Mouse (Mus musculus): ENCODE data around the gene Olfr157.

Gene Olfr157

DNA sequence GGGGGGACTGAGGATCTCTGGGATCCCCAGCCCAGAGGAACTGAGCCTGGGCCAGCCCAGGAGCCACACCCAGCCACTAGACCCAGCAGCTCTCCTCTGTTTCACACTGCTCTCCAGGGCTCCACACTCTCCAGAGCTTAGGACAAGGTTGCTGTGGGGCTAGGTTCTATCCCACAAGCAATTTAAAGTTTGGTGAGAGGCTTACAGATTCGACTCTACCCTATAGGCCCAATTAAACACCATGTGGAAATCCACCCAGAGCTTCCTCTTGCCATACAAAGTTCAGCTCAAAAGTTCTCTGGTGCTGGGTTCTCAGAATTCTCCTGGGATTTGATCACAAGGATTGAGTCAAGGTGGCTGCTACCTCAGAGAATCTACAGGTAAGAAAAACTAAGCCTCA, at the start of gene Olfr157:
Gene Olfr157 (minus strand): TSS at position 101 of the 400 bp plus-strand sequence.
- DNase-seq (ENCODE audit: low read depth, low spot score), result no peak

DNA sequence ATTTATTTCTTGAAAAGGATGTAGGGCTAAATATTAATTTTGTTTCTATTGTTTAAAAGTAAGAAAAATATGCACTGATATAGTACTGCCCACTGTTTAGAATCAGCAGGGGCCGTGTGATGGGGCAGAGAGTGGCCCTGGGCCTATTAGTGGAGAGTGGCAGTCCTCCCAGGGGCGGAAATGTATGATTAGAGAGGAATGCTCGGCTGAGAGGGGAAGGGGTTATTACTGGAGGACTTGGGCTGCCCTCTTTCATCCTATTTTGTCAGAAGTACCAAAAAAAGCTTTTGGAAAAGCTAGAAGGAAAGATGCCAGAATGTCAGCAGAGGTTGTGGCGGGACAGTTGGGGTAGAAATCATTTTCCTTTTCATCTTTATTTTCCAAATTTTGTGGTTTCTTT, 44.2 kb upstream of the Olfr157 start:
- no peak for DNase-seq (ENCODE audit: low read depth, low spot score)

GRCm38 (mm10) chr4:43879566-43879965, 39.6 kb upstream of the Olfr157 start:
- DNase-seq (ENCODE audit: low read depth, low spot score), result no peak

DNA sequence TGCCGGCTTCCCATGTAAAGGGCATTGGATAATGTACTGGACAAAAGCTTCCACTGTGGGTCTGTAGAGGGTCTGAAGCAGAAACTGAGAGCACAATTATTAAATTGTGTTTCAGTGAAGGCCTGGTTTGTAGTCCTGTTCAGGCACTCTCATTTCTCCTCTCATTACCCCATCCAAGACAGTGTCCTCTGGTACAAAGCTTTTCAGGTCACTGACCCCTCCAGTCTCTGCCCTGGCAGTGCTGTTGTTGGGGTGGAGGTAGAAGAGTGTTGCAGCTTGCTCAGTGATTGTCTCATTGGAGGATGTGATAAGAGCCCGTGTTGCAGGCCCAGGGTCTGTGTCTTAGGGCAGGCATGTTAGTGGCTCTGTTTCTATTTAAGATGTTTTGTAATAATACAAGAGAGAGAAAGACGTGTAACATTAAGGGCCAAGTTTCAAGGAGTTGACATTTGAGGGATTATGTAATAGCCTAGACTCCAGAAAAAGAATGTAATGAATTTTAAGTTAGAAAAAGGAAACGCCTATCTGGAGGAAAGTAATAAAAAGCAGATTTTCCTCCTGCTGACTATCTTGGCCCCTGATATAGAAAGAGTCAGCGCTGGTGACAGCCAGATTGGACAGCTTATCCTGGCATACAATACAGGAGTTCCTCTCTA, 38.2 kb upstream of the Olfr157 start:
- DNase-seq (ENCODE audit: low read depth, low spot score), result peak; percentile 50

DNA sequence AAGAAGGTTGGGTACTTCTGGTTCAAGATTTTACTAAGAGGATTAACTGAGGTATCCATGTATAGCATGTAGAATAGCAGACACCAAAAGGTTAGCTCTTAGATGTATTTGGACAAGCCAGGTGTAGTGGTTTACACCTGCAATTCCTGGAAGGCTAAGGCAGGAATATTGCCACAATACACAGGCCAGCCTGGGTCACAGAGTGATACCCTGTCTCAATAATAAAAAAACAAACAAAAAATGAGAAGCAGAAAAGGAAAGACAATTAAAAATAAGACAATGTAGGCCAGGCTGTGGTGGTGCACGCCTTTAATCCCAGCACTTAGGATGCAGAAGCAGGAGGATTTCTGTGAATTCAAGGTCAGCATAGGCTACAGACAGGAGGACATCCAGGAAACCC, 37.2 kb upstream of the Olfr157 start:
- no peak for DNase-seq (ENCODE audit: low read depth, low spot score)

DNA sequence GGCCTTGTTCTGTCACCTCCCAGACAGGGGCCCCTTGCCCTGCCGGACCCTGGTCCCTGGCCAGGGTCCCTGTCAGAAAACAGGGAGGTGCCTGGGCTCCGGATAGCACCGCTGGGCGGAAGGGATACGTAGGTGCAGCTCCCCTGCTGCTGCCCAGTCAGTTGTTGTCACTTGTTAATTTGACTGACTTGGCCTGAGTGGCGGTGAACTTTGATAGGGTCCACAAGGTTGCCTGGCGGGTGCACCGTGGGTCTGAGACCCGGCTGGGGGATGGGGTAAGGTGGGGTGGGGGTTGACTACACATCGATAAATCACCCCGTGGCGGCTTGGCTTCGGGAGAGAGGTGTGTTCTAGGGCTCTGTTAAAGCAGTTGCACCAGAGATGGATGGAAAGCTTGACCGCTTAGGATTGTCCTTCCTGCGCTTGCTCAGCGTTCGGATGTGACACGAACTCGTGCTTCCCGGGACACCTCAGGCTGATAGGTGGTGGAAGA, 36.0 kb upstream of the Olfr157 start:
- DNase-seq (ENCODE audit: low read depth, low spot score), result no peak

DNA sequence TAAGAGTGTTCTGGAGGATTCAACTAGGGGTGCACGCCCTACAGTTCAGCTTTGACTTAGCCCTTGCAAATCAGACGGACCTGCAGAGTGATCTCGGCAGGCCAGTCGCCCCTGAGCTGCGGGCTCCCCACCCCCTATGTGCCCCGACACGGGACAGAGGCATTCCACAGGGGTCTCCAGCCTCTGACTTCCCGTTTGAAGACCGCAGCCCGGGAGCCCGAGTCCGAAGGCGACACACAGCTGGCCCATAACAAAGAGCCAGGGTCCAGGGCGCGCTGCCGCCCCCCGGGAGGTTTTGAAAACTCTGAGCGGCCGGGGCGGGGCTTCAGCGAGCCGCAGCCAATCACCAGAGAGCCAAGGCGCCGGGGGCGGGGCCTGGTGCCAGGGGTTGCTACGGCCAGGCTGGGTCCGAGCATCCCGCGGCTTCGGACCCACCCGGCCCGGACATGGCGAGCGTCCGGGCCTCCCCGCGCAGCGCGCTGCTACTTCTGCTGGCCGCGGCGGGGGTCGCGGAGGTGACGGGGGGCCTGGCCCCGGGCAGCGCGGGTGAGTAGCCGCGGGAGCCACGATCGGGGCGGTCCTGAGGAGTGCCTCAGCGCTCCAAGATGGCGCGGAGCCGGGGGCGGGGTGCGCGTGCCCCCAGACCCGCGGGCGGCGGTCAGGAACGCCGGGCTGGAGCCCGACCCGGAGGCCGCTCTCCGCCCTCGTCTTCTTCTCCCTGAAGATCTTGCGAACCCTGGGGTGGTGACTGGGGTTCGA, 35.3 kb upstream of the Olfr157 start, which contains the start of gene Reck:
Gene Reck (plus strand): TSS at position 371 of the 759 bp plus-strand sequence.
- DNase-seq (ENCODE audit: low read depth, low spot score), result peak; percentile 27

- no peak for DNase-seq (ENCODE audit: low read depth, low spot score)
Observed at GRCm38 (mm10) chr4:43874501-43874900, 34.5 kb upstream of the Olfr157 start.

- no peak for DNase-seq (ENCODE audit: low read depth, low spot score)
Observed at GRCm38 (mm10) chr4:43869821-43870220, 29.8 kb upstream of the Olfr157 start.

DNA sequence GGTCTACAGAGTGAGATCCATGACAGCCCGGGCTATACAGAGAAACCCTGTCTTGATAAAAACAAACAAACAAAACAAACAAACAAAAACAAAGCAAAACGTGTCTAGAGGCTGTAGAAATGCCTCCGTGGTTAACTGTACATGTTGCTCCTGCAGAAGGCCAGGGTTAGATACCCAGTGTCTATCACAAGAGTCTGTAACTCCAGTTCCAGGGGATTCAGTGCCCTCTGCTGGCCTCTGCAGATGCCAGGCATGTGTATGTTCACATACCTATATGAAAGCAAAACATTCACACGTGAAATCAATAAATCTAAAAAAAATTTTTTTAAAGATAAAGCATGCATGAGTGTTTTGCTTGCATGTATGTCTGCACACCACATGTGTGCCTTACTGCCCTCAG, 23.3 kb upstream of the Olfr157 start:
- DNase-seq (ENCODE audit: low read depth, low spot score), result no peak

- peak; percentile 30 for DNase-seq (ENCODE audit: low read depth, low spot score)
Observed at GRCm38 (mm10) chr4:43860744-43861519, 20.9 kb upstream of the Olfr157 start.

- DNase-seq (ENCODE audit: low read depth, low spot score), result no peak
Observed at GRCm38 (mm10) chr4:43859886-43860285, 19.9 kb upstream of the Olfr157 start.

GRCm38 (mm10) chr4:43854101-43854500, 14.1 kb upstream of the Olfr157 start:
- DNase-seq (ENCODE audit: low read depth, low spot score), result no peak

- no peak for DNase-seq (ENCODE audit: low read depth, low spot score)
Observed at GRCm38 (mm10) chr4:43851265-43851664, 11.3 kb upstream of the Olfr157 start, which contains the start of gene Olfr155. TSS of gene Olfr155 (plus strand) at chr4:43851565.

GRCm38 (mm10) chr4:43838326-43838725, 1.7 kb downstream of the Olfr157 start:
- no peak for DNase-seq (ENCODE audit: low read depth, low spot score)

DNA sequence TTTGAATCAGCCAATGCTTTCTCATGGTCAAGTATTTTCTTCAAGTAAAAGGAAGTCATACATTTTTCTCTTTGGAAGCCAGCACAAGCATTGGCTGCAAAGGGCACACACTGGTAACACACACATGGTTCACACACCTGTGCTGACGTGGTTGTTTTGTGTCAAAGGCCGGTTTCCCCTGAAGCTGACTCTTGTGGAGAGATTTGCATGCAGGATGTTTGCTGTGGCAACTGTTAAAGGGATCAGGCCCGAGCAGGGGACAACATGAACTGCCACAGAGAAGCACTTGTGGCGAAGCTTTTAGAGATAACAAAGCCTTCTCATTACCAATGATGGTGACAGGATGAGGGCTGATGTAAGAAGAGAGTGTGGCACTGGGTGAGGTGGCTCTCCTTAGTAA, 5.3 kb downstream of the Olfr157 start:
- no peak for DNase-seq (ENCODE audit: low read depth, low spot score)

- DNase-seq (ENCODE audit: low read depth, low spot score), result no peak
Observed at GRCm38 (mm10) chr4:43833752-43834151, 6.2 kb downstream of the Olfr157 start.

- no peak for DNase-seq (ENCODE audit: low read depth, low spot score)
Observed at GRCm38 (mm10) chr4:43832031-43832430, 8.0 kb downstream of the Olfr157 start.

DNA sequence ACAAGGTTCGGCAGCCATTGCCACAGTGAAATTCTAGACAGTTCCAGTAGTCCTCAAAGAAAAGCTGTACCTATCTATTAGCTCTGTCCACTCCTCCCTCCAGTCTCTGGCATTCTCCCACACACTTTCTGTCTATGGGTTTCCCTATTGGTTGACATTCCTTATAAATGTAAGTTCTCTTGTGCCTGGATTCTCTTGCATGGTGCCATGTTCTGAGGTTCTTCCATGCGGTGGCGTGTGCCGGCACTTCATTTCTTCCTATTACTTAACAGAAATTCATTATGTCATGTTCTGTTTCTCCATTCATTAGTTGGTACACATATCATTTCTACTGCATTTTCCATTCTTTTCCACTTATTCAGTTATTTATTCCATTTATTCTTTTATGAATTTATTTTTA, 11.2 kb downstream of the Olfr157 start:
- DNase-seq (ENCODE audit: low read depth, low spot score), result no peak

DNA sequence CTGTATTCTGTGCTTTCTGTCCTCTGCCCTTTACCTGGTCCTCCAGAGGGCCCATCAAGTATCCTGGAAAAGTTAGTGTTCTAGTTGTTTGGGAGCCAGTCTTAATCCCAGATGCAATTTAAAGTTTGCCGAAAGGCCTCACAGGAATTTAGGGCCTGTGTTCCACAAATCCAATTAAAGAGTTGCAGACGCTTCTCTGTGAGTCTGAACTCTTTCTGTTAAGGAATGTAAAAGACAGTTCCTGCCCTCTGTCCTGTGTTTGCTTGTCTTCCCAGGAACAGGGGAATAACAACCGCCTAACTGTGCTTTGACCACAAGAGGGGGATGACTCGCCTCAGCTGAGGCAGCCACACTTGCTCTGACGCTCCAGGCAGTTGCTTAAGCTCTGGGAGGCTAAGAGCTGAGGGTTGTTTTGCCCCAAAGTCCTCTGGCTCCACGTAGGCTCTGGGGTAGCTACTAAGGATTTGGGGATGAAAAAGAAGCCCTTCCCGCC, 16.1 kb downstream of the Olfr157 start, which contains the start of gene Olfr156:
Gene Olfr156 (minus strand): TSS at position 51 of the 493 bp plus-strand sequence.
- no peak for DNase-seq (ENCODE audit: low read depth, low spot score)

DNA sequence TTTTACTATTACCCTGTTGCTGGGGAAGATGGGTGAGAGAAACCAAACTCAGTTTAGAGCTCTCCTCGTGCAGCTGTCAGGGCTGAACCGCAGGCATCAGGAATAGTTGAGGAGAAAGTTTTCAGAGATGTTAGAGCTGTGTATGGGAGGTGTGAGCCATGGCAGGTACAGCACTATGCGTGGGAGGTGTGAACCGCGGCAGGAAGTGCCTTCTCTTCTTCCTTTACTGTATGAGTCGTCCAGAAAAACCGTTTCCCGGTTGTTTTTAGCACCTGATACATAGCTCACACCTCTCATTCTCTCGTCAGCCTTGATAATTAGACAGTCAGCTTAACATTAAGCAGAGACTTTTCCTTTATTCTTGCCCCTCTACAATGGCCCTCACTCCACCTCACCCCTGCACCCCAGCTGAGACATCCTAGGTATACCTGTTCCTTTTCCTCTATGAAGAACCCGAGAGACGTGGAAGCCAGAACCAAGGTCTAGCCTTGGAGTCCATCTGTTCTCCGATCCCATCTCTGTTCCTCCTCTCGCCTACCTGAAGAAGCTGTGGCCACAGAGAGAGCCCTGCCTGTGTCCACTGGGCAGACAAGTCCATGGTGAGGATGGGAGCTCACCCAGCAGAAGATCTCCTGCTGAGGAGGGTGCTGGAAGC, 17.0 kb downstream of the Olfr157 start:
- DNase-seq (ENCODE audit: low read depth, low spot score), result no peak
